9 mouse cellular contexts compared by ENCODE assay signal in genomic region chr11:32384135-32384801, GRCm38 (mm10). TPM values are rescaled to one million over a fixed set of nuclear protein-coding genes. Genes with fewer than 3 reads are reported as not detected.
DNase-seq lines count a peak whose midpoint lies in the region; ATAC-seq and TF ChIP-seq lines count a peak whose summit lies in the region.
"Had no signal": no experiment of that assay in that cellular context is flagged by ENCODE, and none has a peak within 500 bp of the region (broad histone marks: within the 10 kb centered on the region; RNA-seq: fewer than 3 reads in every experiment).

No protein-coding gene starts in this region.

- 0 out of 2 replicates have a peak, but pooled peaks cover 10% of the 10 kb centered on the region for H3K36me3 ChIP-seq in heart, embryonic 15.5 days
- peaks cover 44% of the 10 kb centered on the region for H3K36me3 ChIP-seq in embryonic facial prominence, embryonic 12.5 days
- H3K36me3 ChIP-seq in hindbrain, embryonic 14.5 days (replicated peaks; ENCODE audit: control insufficient read depth, insufficient read depth): peaks cover 58% of the 10 kb centered on the region
- H3K36me3 ChIP-seq in myocyte (ENCODE audit: control insufficient read depth, insufficient read depth): peaks cover 32% of the 10 kb centered on the region

- no peak overlapping the region for H3K4me2 ChIP-seq in heart, embryonic 15.5 days
- no peak overlapping the region for H3K4me2 ChIP-seq in embryonic facial prominence, embryonic 12.5 days (replicated peaks)
- H3K4me2 ChIP-seq in hindbrain, embryonic 14.5 days (replicated peaks): no peak overlapping the region
- peak overlapping the region; percentile 18 for H3K4me2 ChIP-seq in myocyte (ENCODE audit: low read depth)

- no peak overlapping the region for H3K9ac ChIP-seq in heart, embryonic 15.5 days
- no peak overlapping the region for H3K9ac ChIP-seq in embryonic facial prominence, embryonic 12.5 days
- H3K9ac ChIP-seq in hindbrain, embryonic 14.5 days: no peak overlapping the region

- no peak overlapping the region for H3K4me3 ChIP-seq in heart, embryonic 15.5 days
- H3K4me3 ChIP-seq in embryonic facial prominence, embryonic 12.5 days: no peak overlapping the region
- no peak overlapping the region for H3K4me3 ChIP-seq in hindbrain, embryonic 14.5 days (replicated peaks; ENCODE audit: low read length)
- no peak overlapping the region for H3K4me3 ChIP-seq in myocyte

- H3K27me3 ChIP-seq in heart, embryonic 15.5 days: no peaks in the 10 kb centered on the region
- H3K27me3 ChIP-seq in embryonic facial prominence, embryonic 12.5 days: no peaks in the 10 kb centered on the region
- no peaks in the 10 kb centered on the region for H3K27me3 ChIP-seq in hindbrain, embryonic 14.5 days (ENCODE audit: control insufficient read depth, insufficient read depth, low read length)
- H3K27me3 ChIP-seq in myocyte (ENCODE audit: control insufficient read depth, insufficient read depth, insufficient read length): no peaks in the 10 kb centered on the region
- H3K27me3 ChIP-seq: CH12.LX had no signal

- no peaks in the 10 kb centered on the region for H3K79me2 ChIP-seq in myocyte (ENCODE audit: control insufficient read depth, insufficient read depth)

- H3K4me1 ChIP-seq in heart, embryonic 15.5 days (replicated peaks): peaks cover 12% of the 10 kb centered on the region; the same call in 1 of the 2 replicates
- peaks cover 22% of the 10 kb centered on the region for H3K4me1 ChIP-seq in embryonic facial prominence, embryonic 12.5 days
- 0 out of 2 replicates have a peak, but pooled peaks cover 7% of the 10 kb centered on the region for H3K4me1 ChIP-seq in hindbrain, embryonic 14.5 days (replicated peaks; ENCODE audit: control insufficient read depth, insufficient read depth, low read length)

- ATAC-seq in heart, embryonic 15.5 days (replicated peaks; ENCODE audit: insufficient number of reproducible peaks, insufficient read depth, low FRiP score, low read depth): peak; percentile 24; the same call in 1 of the 2 replicates
- no peak for ATAC-seq in embryonic facial prominence, embryonic 12.5 days (ENCODE audit: insufficient number of reproducible peaks, insufficient read depth, low FRiP score, low TSS enrichment)
- peak; percentile 46; the same call in 1 of the 2 replicates for ATAC-seq in hindbrain, embryonic 14.5 days (ENCODE audit: low FRiP score)
- no peak for ATAC-seq in megakaryocyte progenitor cell, adult 5-6 weeks (replicated peaks; ENCODE audit: poor library complexity)

- no peaks in the 10 kb centered on the region for H3K9me3 ChIP-seq in heart, embryonic 15.5 days (replicated peaks)
- H3K9me3 ChIP-seq in embryonic facial prominence, embryonic 12.5 days: no peaks in the 10 kb centered on the region
- H3K9me3 ChIP-seq in hindbrain, embryonic 14.5 days (ENCODE audit: control insufficient read depth, low read length): no peaks in the 10 kb centered on the region

- 62% methylated on average over 7 of the region's 7 CpGs for WGBS in heart, embryonic 15.5 days
- WGBS in embryonic facial prominence, embryonic 12.5 days: 70% methylated on average over 7 of the region's 7 CpGs
- WGBS in hindbrain, embryonic 14.5 days: 28% methylated on average over 7 of the region's 7 CpGs

- peak overlapping the region; percentile 87 for H3K27ac ChIP-seq in heart, embryonic 15.5 days
- H3K27ac ChIP-seq in embryonic facial prominence, embryonic 12.5 days: peak overlapping the region; percentile 91
- peak overlapping the region; percentile 58; the same call in 1 of the 2 replicates for H3K27ac ChIP-seq in hindbrain, embryonic 14.5 days

- no peak for TF ChIP-seq POLR2A in myocyte (IDR thresholded peaks at IDR 0.05; ENCODE audit: insufficient read length, low read depth)

- DNase-seq in heart, postnatal 4 days: no peak
- DNase-seq in hindbrain, embryonic 14.5 days (ENCODE audit: low spot score): no peak
- no peak for DNase-seq in cerebellum, adult 9-11 months
- no peak for DNase-seq in ovary, postnatal 36 days (ENCODE audit: low spot score)

- H3ac ChIP-seq in myocyte (ENCODE audit: control insufficient read depth, insufficient read length): no peak overlapping the region

TF ChIP-seq in myocyte, 11 proteins besides CTCF, POLR2A, EP300 and RAD21:
- TF ChIP-seq SRF (IDR thresholded peaks at IDR 0.05; ENCODE audit: control insufficient read depth, insufficient read length, low read depth) (no peak), E2F4 (IDR thresholded peaks at IDR 0.05; ENCODE audit: insufficient read depth) (no peak)
TF ChIP-seq in myocyte: peak in this region for 0.

RNA-seq across cellular contexts. Expression of gene Sh3pxd2b, which starts 36.6 kb away (rescaled TPM):
- 9.3 and 15.5 TPM in 2 replicates for polyA plus RNA-seq in heart, embryonic 15.5 days (2015; fragmentation: Nextera tagmentation; extraction: Ambion mirVana)
- 10 to 100 TPM; 30.1 to 31.0 TPM for total RNA-seq in heart, postnatal 4 days (2021)
- 28.8 and 30.6 TPM in 2 replicates for polyA plus RNA-seq in embryonic facial prominence, embryonic 12.5 days (2016; fragmentation: Nextera tagmentation; extraction: Ambion mirVana)
- polyA plus RNA-seq in hindbrain, embryonic 14.5 days (2014; fragmentation: Nextera tagmentation; extraction: Ambion mirVana): 21.8 and 23.4 TPM in 2 replicates
- 22.3 TPM for polyA plus RNA-seq in myocyte (2012; fragmentation: generic; extraction: Trizol)
- 6.1 and 7.2 TPM in 2 replicates for total RNA-seq in megakaryocyte progenitor cell, adult 5-6 weeks (2015)
- total RNA-seq in megakaryocyte progenitor cell, adult 5-6 weeks (2017): 1.7 and 2.4 TPM in 2 replicates

Comparison
In these comparisons a context has a peak if more than half of its experiments do, and no peak if none do; other contexts are left out.
1. ATAC-seq: peak in heart, embryonic 15.5 days (single experiment) and hindbrain, embryonic 14.5 days (single experiment); none in embryonic facial prominence, embryonic 12.5 days (single experiment) and megakaryocyte progenitor cell, adult 5-6 weeks (single experiment).
2. Peak in every context shown above with its lines, with median percentiles within 50 percentile points of each other: H3K27ac ChIP-seq.